Mouse (Mus musculus) T-helper 2 cell (primary cell): ENCODE data around the gene Prdx6.

Experiments
- in situ Hi-C: fragments of 300-600 bp; cut with MboI, MseI; formaldehyde crosslinking; loops from one replicate; pipeline ENCODE4 v1.15.1; 2025; ENCODE audit warnings: high pct_unique_total_duplicates

Prdx6 gene

GRCm38 (mm10) chr1:161251417-161252265, 622 bp upstream of the Prdx6 start:
- in situ Hi-C loops, result no loop called here

GRCm38 (mm10) chr1:161250031-161250603, 902 bp downstream of the Prdx6 start:
- in situ Hi-C loops, result no loop called here

GRCm38 (mm10) chr1:161249442-161249841, 1.6 kb downstream of the Prdx6 start:
- in situ Hi-C loops, result no loop called here

- in situ Hi-C loops, result no loop called here
Observed at GRCm38 (mm10) chr1:161248685-161249084, 2.3 kb downstream of the Prdx6 start.

GRCm38 (mm10) chr1:161247643-161248580, 3.1 kb downstream of the Prdx6 start:
- in situ Hi-C loops, result no loop called here

- in situ Hi-C loops, result no loop called here
Observed at GRCm38 (mm10) chr1:161247176-161247575, 3.8 kb downstream of the Prdx6 start.

- in situ Hi-C loops, result no loop called here
Observed at GRCm38 (mm10) chr1:161237750-161238149, 13.3 kb downstream of the Prdx6 start.

- in situ Hi-C loops, result no loop called here
Observed at GRCm38 (mm10) chr1:161237339-161237738, 13.7 kb downstream of the Prdx6 start.

- in situ Hi-C loops, result no loop called here
Observed at GRCm38 (mm10) chr1:161233226-161233839, 17.7 kb downstream of the Prdx6 start.

GRCm38 (mm10) chr1:161232181-161232580, 18.8 kb downstream of the Prdx6 start:
- in situ Hi-C loops, result no loop called here

GRCm38 (mm10) chr1:161224837-161225236, 26.2 kb downstream of the Prdx6 start:
- in situ Hi-C loops, result no loop called here

- in situ Hi-C loops, result loop anchor here (5.0 kb wide), 1 partner anchor 77 kb away; no protein-coding TSS in a partner anchor
Observed at GRCm38 (mm10) chr1:161219816-161220215, 31.2 kb downstream of the Prdx6 start.

- in situ Hi-C loops, result no loop called here
Observed at GRCm38 (mm10) chr1:161214465-161214864, 36.6 kb downstream of the Prdx6 start.

GRCm38 (mm10) chr1:161199856-161200255, 51.2 kb downstream of the Prdx6 start:
- in situ Hi-C loops, result loop anchor here (5.0 kb wide), 1 partner anchor 537 kb away; no protein-coding TSS in a partner anchor

- in situ Hi-C loops, result loop anchor here (5.0 kb wide), 1 partner anchor 541 kb away; no protein-coding TSS in a partner anchor
Observed at GRCm38 (mm10) chr1:161196364-161196763, 54.7 kb downstream of the Prdx6 start.

GRCm38 (mm10) chr1:161195541-161196351, 55.3 kb downstream of the Prdx6 start:
- in situ Hi-C loops, result loop anchor here (5.0 kb wide), 1 partner anchor 542 kb away; no protein-coding TSS in a partner anchor

GRCm38 (mm10) chr1:161190253-161190910, 60.6 kb downstream of the Prdx6 start:
- in situ Hi-C loops, result no loop called here
